Mouse (Mus musculus) kidney, adult 2 months (tissue): ENCODE measurements around the gene Peak1.

Experiments used
- CTCF ChIP-seq: fragments of 200-500 bp; conservative IDR thresholded peaks from 2 replicates; pipeline ENCODE4 v1.5.1; 2011; ENCODE audit warnings: low read depth, mild to moderate bottlenecking, control low read depth, low read length, moderate library complexity, mixed read lengths; ENCODE audit not compliant: insufficient read depth, insufficient read length
- POLR2A ChIP-seq: fragments of 200-500 bp; IDR thresholded peaks from one replicate; pipeline ENCODE4 v1.6.1; 2011; ENCODE audit warnings: low read depth, low read length, control low read depth

DNA sequence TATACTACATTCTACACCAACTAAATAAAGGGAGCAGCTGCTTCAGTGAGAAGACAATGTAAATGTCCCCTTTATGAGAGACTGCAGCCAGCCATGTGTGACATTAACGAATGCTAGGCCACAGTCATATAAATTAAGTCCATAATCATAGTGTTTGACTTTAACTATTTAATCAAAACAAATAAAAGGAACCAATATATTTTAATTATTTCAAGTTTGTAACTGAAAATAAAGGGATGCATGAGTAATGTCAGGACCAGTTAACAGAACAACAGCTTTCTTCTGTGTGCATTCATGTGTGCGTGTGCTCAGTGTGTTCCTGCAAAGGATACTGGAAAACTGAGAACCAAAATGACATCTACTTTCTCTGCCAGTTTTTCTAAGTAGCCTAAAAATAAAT is 113.3 kb downstream of the Peak1 start:
- TF ChIP-seq POLR2A: no peak
- TF ChIP-seq CTCF: no peak
